Mouse (Mus musculus): ENCODE results near the gene Tceal1. TPM values are rescaled to one million over a fixed set of nuclear protein-coding genes. Genes with fewer than 3 reads are reported as not detected.
"Not testable (repeated sequence)": the region's sequence is repeated elsewhere in the genome, so short reads cannot be mapped to it uniquely, and the experiment has no call there.

The Tceal1 gene
- polyA plus RNA-seq (2016; fragmentation: Nextera tagmentation; extraction: Ambion mirVana) = 1.0 and 1.4 TPM in 2 replicates

DNA sequence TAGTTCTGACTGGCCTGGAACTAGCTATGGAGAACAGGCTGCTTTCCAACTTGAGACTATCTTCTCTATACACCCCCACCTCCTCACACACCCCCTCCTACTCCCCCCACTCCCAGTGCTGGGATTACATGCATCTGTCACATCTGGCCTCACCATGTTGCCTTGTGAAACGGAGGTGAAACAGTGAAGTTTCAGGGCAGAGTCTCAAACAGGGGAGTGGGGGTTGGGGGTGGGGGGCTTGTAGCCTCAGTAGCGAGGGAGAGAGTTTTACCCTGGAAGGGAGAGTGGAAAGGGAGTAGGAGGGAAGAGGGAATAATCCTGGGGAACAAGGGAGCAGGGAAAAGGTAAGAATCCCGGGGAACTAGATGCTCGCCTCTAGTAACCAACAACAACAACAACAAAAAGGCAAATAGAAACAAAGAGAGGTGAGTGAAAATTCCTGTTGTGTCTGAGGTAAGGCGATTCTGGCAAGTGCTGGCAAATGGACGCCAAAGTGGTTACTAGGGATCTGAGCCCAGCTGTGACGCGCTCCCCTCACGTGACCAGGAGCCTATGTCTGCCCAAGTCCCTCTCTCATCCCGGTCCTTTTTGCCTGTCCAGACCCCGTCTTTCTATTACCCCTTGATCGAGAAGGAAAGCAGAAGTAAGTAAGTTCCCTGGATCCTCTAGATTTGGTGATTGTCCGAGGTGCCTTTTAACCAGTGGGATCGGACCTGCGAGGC is at the start of gene Tceal1:
TSS of gene Tceal1 (plus strand) at position 537 of the 722 bp plus-strand sequence.
- no peaks in the 10 kb centered on the region for H3K36me3 ChIP-seq
- no peaks in the 10 kb centered on the region for H3K9me3 ChIP-seq (replicated peaks)
- H3K27ac ChIP-seq = no peak within 1 kb of the TSS
- 11% methylated on average over 15 of the region's 15 CpGs for WGBS (ENCODE audit: insufficient replicate concordance)
- H3K4me3 ChIP-seq = peak within 1 kb of the TSS; percentile 54
- H3K4me1 ChIP-seq = no peaks in the 10 kb centered on the region
- H3K9ac ChIP-seq = peak within 1 kb of the TSS; percentile 41; the same call in 1 of the 2 replicates
- peak within 1 kb of the TSS; percentile 65 for H3K4me2 ChIP-seq
- ATAC-seq = peak; percentile 52; the same call in 1 of the 2 replicates
- H3K27me3 ChIP-seq (replicated peaks) = no peaks in the 10 kb centered on the region

- H3K4me1 ChIP-seq = no peaks in the 10 kb centered on the region
- H3K27me3 ChIP-seq (replicated peaks) = peaks cover 25% of the 10 kb centered on the region
- H3K4me3 ChIP-seq = peak overlapping the region; percentile 27
- no peak overlapping the region for H3K27ac ChIP-seq
- no peak overlapping the region for H3K9ac ChIP-seq
- ATAC-seq = no peak
- WGBS (ENCODE audit: insufficient replicate concordance) = 18% methylated on average over 8 of the region's 20 CpGs
- H3K9me3 ChIP-seq (replicated peaks) = no peaks in the 10 kb centered on the region
- H3K4me2 ChIP-seq = peak overlapping the region; percentile 46
- H3K36me3 ChIP-seq = no peaks in the 10 kb centered on the region
These were observed 41.5 kb upstream of the Tceal1 start for GRCm38 (mm10) chrX:136666281-136666706.

- H3K36me3 ChIP-seq; H3K4me1 ChIP-seq; ATAC-seq; H3K27ac ChIP-seq; H3K9ac ChIP-seq; H3K9me3 ChIP-seq (replicated peaks): not testable (repeated sequence)
- H3K4me2 ChIP-seq = peak overlapping the region; percentile 46
- peak overlapping the region; percentile 27; the same call in 1 of the 2 replicates for H3K4me3 ChIP-seq
- peaks cover 25% of the 10 kb centered on the region for H3K27me3 ChIP-seq (replicated peaks)
- 16% methylated on average over 23 of the region's 24 CpGs for WGBS (ENCODE audit: insufficient replicate concordance)
These were observed 40.9 kb upstream of the Tceal1 start for GRCm38 (mm10) chrX:136666762-136667464.

DNA sequence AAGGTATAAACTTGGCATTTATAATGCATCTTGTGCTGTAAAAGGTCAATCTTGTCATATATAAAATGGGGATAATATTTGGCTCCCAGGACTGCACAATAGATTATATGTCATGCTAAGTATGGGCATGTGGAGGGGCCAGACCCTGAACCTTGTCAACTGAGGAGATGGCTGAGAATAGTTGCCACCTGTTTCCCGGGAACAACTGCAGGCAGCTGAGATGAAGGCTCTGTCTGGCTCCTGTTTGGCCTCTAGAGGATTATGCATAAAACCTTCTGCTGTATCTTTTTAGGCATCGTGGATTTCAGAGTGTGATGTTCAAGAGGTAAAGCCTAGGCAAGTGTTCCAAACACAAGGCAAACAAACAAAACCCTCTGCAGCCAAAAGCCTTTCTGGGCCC is 39.0 kb upstream of the Tceal1 start:
- Histone ChIP-seq H3K36me3 (no peaks in the 10 kb centered on the region), H3K9ac (no peak overlapping the region), H3K4me2 (no peak overlapping the region), H3K27ac (no peak overlapping the region), H3K27me3 (replicated peaks) (peaks cover 25% of the 10 kb centered on the region), H3K4me3 (no peak overlapping the region), H3K9me3 (replicated peaks) (no peaks in the 10 kb centered on the region), H3K4me1 (no peaks in the 10 kb centered on the region)
- ATAC-seq = no peak
- 57% methylated on average over 2 of the region's 2 CpGs for WGBS (ENCODE audit: insufficient replicate concordance)

DNA sequence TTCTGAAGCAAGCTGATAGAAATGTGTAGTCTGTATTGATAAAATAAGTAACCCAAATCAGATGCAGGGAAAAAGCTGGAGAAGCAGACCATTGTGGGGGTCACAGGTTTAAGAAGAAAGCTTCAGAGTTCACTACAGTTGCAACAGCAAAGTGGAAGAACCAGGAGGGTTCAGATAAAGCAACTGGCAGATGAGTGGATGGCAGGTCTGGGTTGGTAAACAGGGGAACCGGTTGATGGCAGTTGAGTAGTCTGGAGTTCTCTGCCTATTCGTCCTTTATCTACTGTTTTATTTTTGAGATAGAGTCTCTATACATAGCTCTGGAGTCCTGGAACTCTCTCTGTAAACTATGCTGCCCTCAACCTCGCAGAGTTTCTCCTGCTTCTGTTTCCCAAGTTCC is 26.8 kb upstream of the Tceal1 start:
- H3K9ac ChIP-seq = no peak overlapping the region
- WGBS (ENCODE audit: insufficient replicate concordance) = 44% methylated on average over 3 of the region's 3 CpGs
- no peak overlapping the region for H3K27ac ChIP-seq
- no peaks in the 10 kb centered on the region for H3K27me3 ChIP-seq (replicated peaks)
- no peaks in the 10 kb centered on the region for H3K36me3 ChIP-seq
- H3K9me3 ChIP-seq (replicated peaks) = no peaks in the 10 kb centered on the region
- H3K4me1 ChIP-seq = no peaks in the 10 kb centered on the region
- H3K4me2 ChIP-seq = no peak overlapping the region
- ATAC-seq = no peak
- no peak overlapping the region for H3K4me3 ChIP-seq

- not testable (repeated sequence) for ATAC-seq; H3K27ac ChIP-seq; H3K9ac ChIP-seq; H3K9me3 ChIP-seq (replicated peaks); H3K4me1 ChIP-seq; H3K4me3 ChIP-seq; H3K27me3 ChIP-seq (replicated peaks); H3K36me3 ChIP-seq; H3K4me2 ChIP-seq
- WGBS (ENCODE audit: insufficient replicate concordance) = 53% methylated on average over 3 of the region's 3 CpGs
These were observed 16.0 kb upstream of the Tceal1 start for GRCm38 (mm10) chrX:136691606-136692293.

- 70% methylated on average over 4 of the region's 4 CpGs for WGBS (ENCODE audit: insufficient replicate concordance)
- no peak overlapping the region for H3K27ac ChIP-seq
- H3K36me3 ChIP-seq = no peaks in the 10 kb centered on the region
These were observed 15.5 kb upstream of the Tceal1 start for GRCm38 (mm10) chrX:136692294-136692675.

GRCm38 (mm10) chrX:136693196-136693595 is 14.6 kb upstream of the Tceal1 start:
- 57% methylated on average over 5 of the region's 5 CpGs for WGBS (ENCODE audit: insufficient replicate concordance)
- no peak overlapping the region for H3K4me2 ChIP-seq
- no peak for ATAC-seq
- H3K4me3 ChIP-seq = no peak overlapping the region
- no peak overlapping the region for H3K27ac ChIP-seq
- H3K36me3 ChIP-seq = no peaks in the 10 kb centered on the region
- no peaks in the 10 kb centered on the region for H3K9me3 ChIP-seq (replicated peaks)
- H3K9ac ChIP-seq = no peak overlapping the region
- no peaks in the 10 kb centered on the region for H3K27me3 ChIP-seq (replicated peaks)
- no peaks in the 10 kb centered on the region for H3K4me1 ChIP-seq

More at GRCm38 (mm10) chrX:136692294-136692675, 15.5 kb upstream of the Tceal1 start:
- Histone ChIP-seq H3K4me2 (no peak overlapping the region), H3K9me3 (replicated peaks) (no peaks in the 10 kb centered on the region), H3K4me3 (no peak overlapping the region), H3K9ac (no peak overlapping the region), H3K4me1 (no peaks in the 10 kb centered on the region), H3K27me3 (replicated peaks) (no peaks in the 10 kb centered on the region)
- no peak for ATAC-seq

DNA sequence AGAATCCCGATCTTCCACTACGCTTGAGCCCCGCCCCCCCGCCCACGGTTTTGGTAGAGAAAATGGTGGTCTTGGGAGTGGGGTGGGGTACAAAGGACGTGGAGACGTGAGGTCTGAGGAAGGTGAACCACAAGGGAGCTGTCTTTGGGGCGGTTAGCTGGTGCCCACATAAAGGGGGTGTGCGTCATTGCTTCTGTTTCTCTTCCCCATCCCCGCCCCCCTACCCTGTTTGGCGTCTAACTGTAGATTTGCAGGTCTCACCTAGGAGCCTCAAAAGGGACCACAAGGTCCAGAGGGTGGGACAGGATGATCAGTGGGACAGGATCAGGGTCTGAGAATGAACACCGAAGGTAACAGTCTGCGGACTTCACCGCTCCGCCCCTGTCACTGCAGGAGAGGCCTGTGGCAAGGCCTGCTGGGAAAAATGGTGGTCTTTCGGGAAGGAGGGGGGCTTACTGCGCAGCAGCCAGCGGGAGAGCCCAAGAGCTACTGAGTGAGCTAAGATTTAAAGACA is 443 bp downstream of the Tceal1 start:
- peak overlapping the region; percentile 41; the same call in 1 of the 2 replicates for H3K9ac ChIP-seq
- no peaks in the 10 kb centered on the region for H3K9me3 ChIP-seq (replicated peaks)
- H3K27ac ChIP-seq = no peak overlapping the region
- peak overlapping the region; percentile 54 for H3K4me3 ChIP-seq
- 9% methylated on average over 18 of the region's 18 CpGs for WGBS (ENCODE audit: insufficient replicate concordance)
- H3K27me3 ChIP-seq (replicated peaks) = no peaks in the 10 kb centered on the region
- ATAC-seq = peak; percentile 49
- H3K4me2 ChIP-seq = peak overlapping the region; percentile 65
- H3K4me1 ChIP-seq = no peaks in the 10 kb centered on the region
- H3K36me3 ChIP-seq = no peaks in the 10 kb centered on the region

DNA sequence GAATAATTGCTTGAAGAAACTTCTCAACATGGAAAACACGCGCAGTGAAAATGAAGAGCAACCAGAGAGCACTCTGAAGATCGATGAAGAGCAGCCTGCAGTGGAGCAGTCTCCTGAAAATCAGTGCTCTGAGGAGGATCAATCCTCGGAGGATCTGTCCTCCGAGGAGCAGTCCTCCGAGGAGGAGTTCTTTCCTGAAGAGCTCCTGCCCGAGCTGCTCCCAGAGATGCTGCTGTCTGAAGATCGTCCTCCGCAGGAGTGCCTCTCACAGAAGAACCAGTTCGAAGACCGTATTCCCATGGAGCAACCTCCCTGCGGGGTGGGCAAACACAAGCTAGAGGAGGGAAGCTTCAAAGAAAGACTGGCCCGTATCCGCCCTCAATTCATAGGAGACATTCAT is 1.0 kb downstream of the Tceal1 start:
- no peaks in the 10 kb centered on the region for H3K4me1 ChIP-seq
- H3K4me3 ChIP-seq = peak overlapping the region; percentile 54
- H3K9ac ChIP-seq = peak overlapping the region; percentile 41; the same call in 1 of the 2 replicates
- ATAC-seq = no peak
- no peaks in the 10 kb centered on the region for H3K9me3 ChIP-seq (replicated peaks)
- no peaks in the 10 kb centered on the region for H3K36me3 ChIP-seq
- H3K27me3 ChIP-seq (replicated peaks) = no peaks in the 10 kb centered on the region
- H3K4me2 ChIP-seq = peak overlapping the region; percentile 65
- no peak overlapping the region for H3K27ac ChIP-seq
- WGBS (ENCODE audit: insufficient replicate concordance) = 17% methylated on average over 14 of the region's 14 CpGs

DNA sequence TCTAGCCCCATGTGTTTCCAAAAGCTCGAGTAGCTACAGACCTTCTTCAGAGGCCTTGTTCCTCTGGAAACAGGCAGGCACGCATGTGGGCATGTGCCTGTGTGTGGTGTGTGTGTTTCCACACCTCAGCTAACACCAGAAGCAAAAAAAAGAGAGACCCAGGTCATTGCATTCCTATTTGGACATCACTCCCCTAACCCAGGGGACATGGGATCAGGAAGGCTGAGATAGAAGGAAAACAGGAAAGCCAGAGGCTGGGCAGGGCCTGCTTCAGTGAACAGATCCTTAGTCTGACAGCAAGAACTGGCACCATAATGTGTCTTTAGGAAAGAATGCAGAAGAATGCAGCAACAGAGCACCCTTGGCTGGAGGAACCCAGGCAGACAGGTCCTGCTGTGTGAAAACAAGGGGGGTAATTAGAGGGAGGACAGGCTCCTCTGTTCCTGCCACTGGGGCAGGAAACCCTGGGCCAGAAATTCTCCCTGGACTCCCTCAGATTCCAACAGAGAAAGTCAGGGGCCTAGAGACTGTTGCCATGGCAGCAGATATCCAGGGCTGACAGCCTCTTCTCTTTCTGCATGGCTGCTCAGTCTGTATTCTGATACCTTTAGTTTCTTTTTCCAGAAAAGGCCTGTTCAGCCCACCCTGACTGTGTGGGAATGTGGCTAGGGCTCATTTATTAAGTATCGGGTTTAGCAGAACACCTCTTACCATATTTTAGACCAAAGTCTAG is 7.1 kb downstream of the Tceal1 start:
- not testable (repeated sequence) for H3K27me3 ChIP-seq (replicated peaks); H3K4me3 ChIP-seq; H3K4me1 ChIP-seq; H3K36me3 ChIP-seq; H3K4me2 ChIP-seq; H3K9ac ChIP-seq; H3K9me3 ChIP-seq (replicated peaks); ATAC-seq; H3K27ac ChIP-seq
- WGBS (ENCODE audit: insufficient replicate concordance) = 66% methylated on average over 3 of the region's 3 CpGs
